Mouse (Mus musculus) liver, adult 2 months (tissue): Measurements from ENCODE around the gene Fbxw10.

Experiments used
- CTCF ChIP-seq: fragments of 200-500 bp; IDR thresholded peaks from 2 replicates; pipeline ENCODE4 v1.5.1; 2011; ENCODE audit warnings: low read depth, low read length, control low read depth
- POLR2A ChIP-seq: fragments of 200-500 bp; IDR thresholded peaks from 2 replicates; pipeline ENCODE4 v1.6.1; 2011; ENCODE audit warnings: low read length, control low read depth; ENCODE audit not compliant: insufficient read depth; ENCODE audit errors: extremely low read depth

GRCm38 (mm10) chr11:62813497-62813896, 33.4 kb upstream of the Fbxw10 start:
- TF ChIP-seq CTCF (no peak), POLR2A (no peak)
